In the genomic region with DNA sequence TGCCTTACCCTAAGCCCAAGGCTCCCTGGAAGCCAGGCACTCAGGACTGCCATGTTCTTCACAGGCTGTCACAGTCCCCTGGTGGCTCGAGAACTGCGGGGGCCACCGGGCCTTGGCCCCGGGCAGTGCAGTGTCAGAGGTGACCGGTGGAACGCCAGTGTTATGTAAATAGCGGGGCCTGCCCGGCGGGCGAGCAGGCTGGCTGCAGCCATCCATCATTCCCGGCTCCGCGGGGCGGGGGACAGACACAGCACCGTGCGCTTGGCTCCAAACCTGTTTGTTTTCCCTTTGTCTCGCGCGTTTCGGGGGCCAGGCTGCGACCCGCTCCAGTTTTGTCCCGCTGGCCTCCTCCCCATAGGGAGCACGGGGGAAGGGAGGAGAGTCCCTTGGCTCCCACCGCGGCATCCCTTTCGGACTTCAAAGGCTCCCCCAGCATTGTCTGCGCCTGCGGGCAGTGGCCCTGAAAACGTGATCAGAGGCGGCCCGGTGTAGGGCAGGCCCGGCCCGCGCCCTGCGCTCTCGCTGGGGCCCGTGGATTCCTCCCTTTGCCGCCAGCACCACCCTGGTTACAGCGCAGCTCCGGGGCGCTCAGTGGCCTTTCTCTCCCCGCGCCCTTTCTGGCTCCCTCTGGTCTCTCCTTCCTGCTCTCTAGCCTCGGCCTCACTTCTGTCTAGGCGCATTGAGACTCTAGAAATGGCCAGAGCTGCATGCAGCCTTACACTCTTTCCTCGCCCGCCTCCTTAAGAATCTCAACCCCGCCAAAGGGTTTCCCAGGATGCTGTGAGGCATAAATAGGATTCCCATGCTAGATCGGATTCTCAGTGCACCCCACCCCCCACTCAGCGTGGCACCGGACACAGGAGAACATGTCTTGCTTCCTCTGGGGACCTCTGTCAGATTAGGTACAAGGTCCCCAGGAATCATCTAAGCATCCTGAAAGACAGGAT, we compare ENCODE assay signal across 8 mouse cellular contexts.
A peak's percentile ranks its signal among the peaks of the same experiment; 100 is the strongest.
DNase-seq lines count a peak whose midpoint lies in the region; ATAC-seq lines count a peak whose summit lies in the region.

No protein-coding gene starts in this region.

- peak overlapping the region; percentile 23 for H3K4me3 ChIP-seq in heart, embryonic 15.5 days
- peak overlapping the region; percentile 58 for H3K4me3 ChIP-seq in embryonic facial prominence, embryonic 10.5 days
- peak overlapping the region; percentile 42 for H3K4me3 ChIP-seq in intestine, embryonic 16.5 days (ENCODE audit: low read length)

- peak overlapping the region; percentile 62 for H3K4me2 ChIP-seq in heart, embryonic 15.5 days
- H3K4me2 ChIP-seq in intestine, embryonic 16.5 days (ENCODE audit: low read depth, low read length): peak overlapping the region; percentile 78

- H3K27ac ChIP-seq in heart, embryonic 15.5 days: no peak overlapping the region
- peak overlapping the region; percentile 91 for H3K27ac ChIP-seq in embryonic facial prominence, embryonic 10.5 days (replicated peaks)
- H3K27ac ChIP-seq in intestine, embryonic 16.5 days (ENCODE audit: low read length): no peak overlapping the region

- peaks cover 34% of the 10 kb centered on the region for H3K27me3 ChIP-seq in heart, embryonic 15.5 days
- peaks cover 100% of the 10 kb centered on the region for H3K27me3 ChIP-seq in embryonic facial prominence, embryonic 10.5 days (replicated peaks; ENCODE audit: low read depth, poor library complexity, severe bottlenecking)
- H3K27me3 ChIP-seq in intestine, embryonic 16.5 days (replicated peaks; ENCODE audit: control insufficient read depth, insufficient read depth, low read length): peaks cover 15% of the 10 kb centered on the region; the same call in 1 of the 2 replicates

- DNase-seq in heart, postnatal 14 days: no peak
- DNase-seq in embryonic facial prominence, embryonic 10.5 days (ENCODE audit: low spot score): peak; percentile 83
- DNase-seq in thymus, postnatal 4 days: no peak
- no peak for DNase-seq in ovary, adult 18-20 months (ENCODE audit: low spot score)
- DNase-seq in frontal cortex, adult 2 months (ENCODE audit: extremely low spot score in 1 of 2, low spot score in 1 of 2): no peak

- peak overlapping the region; percentile 33 for H3K9ac ChIP-seq in heart, embryonic 15.5 days
- H3K9ac ChIP-seq in intestine, embryonic 16.5 days (ENCODE audit: low read depth, low read length): peak overlapping the region; percentile 54

- WGBS in heart, embryonic 15.5 days: 13% methylated on average over 52 of the region's 52 CpGs
- 3% methylated on average over 52 of the region's 52 CpGs for WGBS in embryonic facial prominence, embryonic 10.5 days
- 9% methylated on average over 51 of the region's 52 CpGs for WGBS in intestine, embryonic 16.5 days

- H3K4me1 ChIP-seq in heart, embryonic 15.5 days (replicated peaks): peaks cover 42% of the 10 kb centered on the region
- peaks cover 77% of the 10 kb centered on the region for H3K4me1 ChIP-seq in embryonic facial prominence, embryonic 10.5 days
- peaks cover 9% of the 10 kb centered on the region for H3K4me1 ChIP-seq in intestine, embryonic 16.5 days (ENCODE audit: control insufficient read depth, insufficient read depth, low read length)

- no peaks in the 10 kb centered on the region for H3K9me3 ChIP-seq in heart, embryonic 15.5 days (replicated peaks)
- H3K9me3 ChIP-seq in embryonic facial prominence, embryonic 10.5 days: no peaks in the 10 kb centered on the region
- no peaks in the 10 kb centered on the region for H3K9me3 ChIP-seq in intestine, embryonic 16.5 days (ENCODE audit: control insufficient read depth, low read length)

- no peaks in the 10 kb centered on the region for H3K36me3 ChIP-seq in heart, embryonic 15.5 days
- no peaks in the 10 kb centered on the region for H3K36me3 ChIP-seq in embryonic facial prominence, embryonic 10.5 days (replicated peaks)
- no peaks in the 10 kb centered on the region for H3K36me3 ChIP-seq in intestine, embryonic 16.5 days (ENCODE audit: control insufficient read depth, insufficient read depth, low read length)

- intact Hi-C loops in heart, postnatal 14 days (cut with DNase I): no loop called here

- peak; percentile 50; the same call in 1 of the 2 replicates for ATAC-seq in heart, embryonic 15.5 days (replicated peaks; ENCODE audit: insufficient number of reproducible peaks, insufficient read depth, low FRiP score, low read depth)
- ATAC-seq in intestine, embryonic 16.5 days: peak; percentile 60
- ATAC-seq in megakaryocyte progenitor cell, adult 5-6 weeks (replicated peaks; ENCODE audit: poor library complexity): 0 out of 2 replicates have a peak, but pooled peaks have one; percentile 26
